Mouse (Mus musculus): Measurements from ENCODE around the gene Ptcd1. TPM values are rescaled to one million over a fixed set of nuclear protein-coding genes. Genes with fewer than 3 reads are reported as not detected.

Ptcd1 gene
- polyA plus RNA-seq, 1 experiment: 15.3 TPM

GRCm38 (mm10) chr5:145120921-145121320 is 46.0 kb downstream of the Ptcd1 start:
- Histone ChIP-seq H3K27me3 (replicated peaks; ENCODE audit: control insufficient read depth, insufficient read depth, low read length) (no peaks in the 10 kb centered on the region), H3K4me1 (ENCODE audit: control insufficient read depth, insufficient read depth, low read length) (no peaks in the 10 kb centered on the region), H3K27ac (ENCODE audit: insufficient read depth, low read depth, low read length) (no peak overlapping the region), H3K36me3 (ENCODE audit: control insufficient read depth, insufficient read depth, low read length) (no peaks in the 10 kb centered on the region), H3K4me3 (ENCODE audit: insufficient read depth, low read depth, low read length) (no peak overlapping the region)
- DNase-seq: no peak
- WGBS: 48% methylated on average over 7 of the region's 7 CpGs
- TF ChIP-seq CTCF (conservative IDR thresholded peaks at IDR 0.05; ENCODE audit: insufficient read depth, insufficient read length, low read depth, low read length) (no peak), POLR2A (IDR thresholded peaks at IDR 0.05; ENCODE audit: low read depth, low read length) (no peak)

DNA sequence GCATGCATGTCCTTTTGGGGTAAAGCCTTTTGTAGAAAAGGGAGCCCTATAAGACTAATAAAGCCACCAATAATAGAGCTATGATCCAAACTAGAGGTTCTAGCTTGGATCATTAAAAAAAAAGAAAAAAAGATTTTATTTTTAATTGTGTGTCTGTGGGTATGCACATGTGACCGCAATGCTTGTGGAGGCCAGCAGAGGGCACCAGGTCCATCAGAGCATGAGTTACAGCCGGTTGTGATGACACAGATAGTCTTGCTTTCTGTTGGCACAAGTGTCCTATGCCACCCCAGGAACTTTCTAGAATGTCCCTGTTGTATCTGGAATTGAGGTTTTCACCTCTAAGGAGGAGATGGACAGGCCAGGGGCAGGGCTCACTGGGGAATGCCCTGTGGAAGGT is 47.5 kb downstream of the Ptcd1 start:
- Histone ChIP-seq H3K4me1 (ENCODE audit: control insufficient read depth, insufficient read depth, low read length) (peaks cover 3% of the 10 kb centered on the region; the same call in 1 of the 2 replicates), H3K27me3 (replicated peaks; ENCODE audit: control insufficient read depth, insufficient read depth, low read length) (no peaks in the 10 kb centered on the region), H3K36me3 (ENCODE audit: control insufficient read depth, insufficient read depth, low read length) (no peaks in the 10 kb centered on the region), H3K27ac (ENCODE audit: insufficient read depth, low read depth, low read length) (no peak overlapping the region), H3K4me3 (ENCODE audit: insufficient read depth, low read depth, low read length) (no peak overlapping the region)
- TF ChIP-seq CTCF (conservative IDR thresholded peaks at IDR 0.05; ENCODE audit: insufficient read depth, insufficient read length, low read depth, low read length) (peak; percentile 55), POLR2A (IDR thresholded peaks at IDR 0.05; ENCODE audit: low read depth, low read length) (no peak)
- WGBS: 99% methylated on average over 2 of the region's 2 CpGs
- DNase-seq: peak; percentile 22

DNA sequence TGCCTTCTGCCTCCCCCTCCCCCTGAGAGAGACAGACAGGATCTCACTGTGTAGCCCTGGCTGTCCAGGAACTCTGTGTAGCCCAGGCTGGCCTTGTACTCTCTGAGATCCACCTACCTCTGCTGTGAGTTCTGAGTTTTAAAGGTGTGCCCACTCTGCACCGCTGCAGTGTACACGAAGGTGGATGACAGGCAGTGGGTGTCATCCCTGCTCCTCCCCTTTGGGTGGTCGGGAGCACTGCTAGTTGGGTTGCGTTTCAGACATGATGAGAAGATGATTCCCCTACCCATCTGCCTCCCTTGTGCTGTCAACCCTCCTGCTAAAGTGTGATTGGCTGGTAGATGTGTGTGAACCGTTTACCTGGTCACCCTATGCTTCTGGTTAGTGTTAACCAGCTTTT is 48.4 kb downstream of the Ptcd1 start:
- Histone ChIP-seq H3K4me1 (ENCODE audit: control insufficient read depth, insufficient read depth, low read length) (peaks cover 3% of the 10 kb centered on the region; the same call in 1 of the 2 replicates), H3K27me3 (replicated peaks; ENCODE audit: control insufficient read depth, insufficient read depth, low read length) (no peaks in the 10 kb centered on the region), H3K27ac (ENCODE audit: insufficient read depth, low read depth, low read length) (peak overlapping the region; percentile 4; the same call in 1 of the 2 replicates), H3K4me3 (ENCODE audit: insufficient read depth, low read depth, low read length) (no peak overlapping the region), H3K36me3 (ENCODE audit: control insufficient read depth, insufficient read depth, low read length) (no peaks in the 10 kb centered on the region)
- TF ChIP-seq CTCF (conservative IDR thresholded peaks at IDR 0.05; ENCODE audit: insufficient read depth, insufficient read length, low read depth, low read length) (no peak), POLR2A (IDR thresholded peaks at IDR 0.05; ENCODE audit: low read depth, low read length) (no peak)
- WGBS: 83% methylated on average over 5 of the region's 5 CpGs
- no peak for DNase-seq

DNA sequence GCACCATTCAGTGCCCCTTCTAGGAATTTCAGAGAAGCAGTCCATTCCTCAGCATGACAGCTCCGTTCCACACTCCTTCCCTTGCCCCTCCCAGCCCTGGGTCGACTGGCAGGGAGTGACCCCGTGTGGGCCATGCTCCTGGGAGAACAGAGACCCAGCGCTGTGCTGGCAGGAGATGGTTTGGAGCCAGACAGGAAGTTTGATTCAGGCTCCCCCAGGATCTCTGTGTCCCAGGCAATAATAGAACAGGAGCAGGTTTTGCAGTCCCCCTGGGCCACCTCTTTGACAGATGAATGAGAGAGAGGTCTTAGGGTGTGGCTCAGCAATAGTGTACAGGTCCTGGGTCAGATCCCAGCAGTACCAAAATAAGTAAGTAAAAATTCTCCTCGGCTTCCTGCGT is 48.9 kb downstream of the Ptcd1 start:
- peak overlapping the region; percentile 4; the same call in 1 of the 2 replicates for H3K27ac ChIP-seq (ENCODE audit: insufficient read depth, low read depth, low read length)
- 33% methylated on average over 6 of the region's 6 CpGs for WGBS
- no peaks in the 10 kb centered on the region for H3K36me3 ChIP-seq (ENCODE audit: control insufficient read depth, insufficient read depth, low read length)
- DNase-seq: peak; percentile 59
- H3K4me3 ChIP-seq (ENCODE audit: insufficient read depth, low read depth, low read length): no peak overlapping the region
- TF ChIP-seq POLR2A (IDR thresholded peaks at IDR 0.05; ENCODE audit: low read depth, low read length) (no peak), CTCF (conservative IDR thresholded peaks at IDR 0.05; ENCODE audit: insufficient read depth, insufficient read length, low read depth, low read length) (no peak)
- H3K27me3 ChIP-seq (replicated peaks; ENCODE audit: control insufficient read depth, insufficient read depth, low read length): no peaks in the 10 kb centered on the region
- H3K4me1 ChIP-seq (ENCODE audit: control insufficient read depth, insufficient read depth, low read length): peaks cover 3% of the 10 kb centered on the region; the same call in 1 of the 2 replicates

- Histone ChIP-seq H3K4me3 (ENCODE audit: insufficient read depth, low read depth, low read length) (no peak overlapping the region), H3K27ac (ENCODE audit: insufficient read depth, low read depth, low read length) (peak overlapping the region; percentile 71), H3K4me1 (ENCODE audit: control insufficient read depth, insufficient read depth, low read length) (peaks cover 3% of the 10 kb centered on the region; the same call in 1 of the 2 replicates), H3K36me3 (ENCODE audit: control insufficient read depth, insufficient read depth, low read length) (no peaks in the 10 kb centered on the region), H3K27me3 (replicated peaks; ENCODE audit: control insufficient read depth, insufficient read depth, low read length) (no peaks in the 10 kb centered on the region)
- DNase-seq: peak; percentile 68
- TF ChIP-seq POLR2A (IDR thresholded peaks at IDR 0.05; ENCODE audit: low read depth, low read length): no peak
- TF ChIP-seq CTCF (conservative IDR thresholded peaks at IDR 0.05; ENCODE audit: insufficient read depth, insufficient read length, low read depth, low read length): peak; percentile 59
- WGBS: 48% methylated on average over 10 of the region's 10 CpGs
Measured at GRCm38 (mm10) chr5:145116916-145117315, 50.0 kb downstream of the Ptcd1 start.

DNA sequence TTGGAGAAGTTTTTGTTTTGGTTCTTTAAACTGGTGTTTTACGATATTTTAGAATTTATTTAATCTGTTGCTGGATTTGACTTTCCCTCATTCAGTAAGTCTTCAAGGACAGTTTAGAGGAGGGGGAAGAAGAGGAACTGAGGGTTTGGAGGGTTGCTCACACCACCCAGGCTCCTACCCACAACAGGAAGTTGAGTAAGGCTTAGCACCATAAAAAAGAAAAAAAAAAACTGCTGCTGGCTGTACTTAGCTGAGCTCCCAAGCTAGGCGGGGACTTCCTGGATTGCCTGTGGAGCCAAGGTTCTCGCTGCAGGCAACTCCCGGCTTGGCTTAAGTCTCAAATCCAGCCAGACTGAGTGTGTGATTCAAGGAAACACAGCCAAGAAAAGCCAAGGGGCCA is 50.6 kb downstream of the Ptcd1 start:
- 25% methylated on average over 4 of the region's 4 CpGs for WGBS
- Histone ChIP-seq H3K4me3 (ENCODE audit: insufficient read depth, low read depth, low read length) (no peak overlapping the region), H3K27ac (ENCODE audit: insufficient read depth, low read depth, low read length) (peak overlapping the region; percentile 84), H3K36me3 (ENCODE audit: control insufficient read depth, insufficient read depth, low read length) (no peaks in the 10 kb centered on the region), H3K4me1 (ENCODE audit: control insufficient read depth, insufficient read depth, low read length) (peaks cover 3% of the 10 kb centered on the region; the same call in 1 of the 2 replicates), H3K27me3 (replicated peaks; ENCODE audit: control insufficient read depth, insufficient read depth, low read length) (no peaks in the 10 kb centered on the region)
- DNase-seq: peak; percentile 92
- TF ChIP-seq POLR2A (IDR thresholded peaks at IDR 0.05; ENCODE audit: low read depth, low read length) (no peak), CTCF (conservative IDR thresholded peaks at IDR 0.05; ENCODE audit: insufficient read depth, insufficient read length, low read depth, low read length) (no peak)

DNA sequence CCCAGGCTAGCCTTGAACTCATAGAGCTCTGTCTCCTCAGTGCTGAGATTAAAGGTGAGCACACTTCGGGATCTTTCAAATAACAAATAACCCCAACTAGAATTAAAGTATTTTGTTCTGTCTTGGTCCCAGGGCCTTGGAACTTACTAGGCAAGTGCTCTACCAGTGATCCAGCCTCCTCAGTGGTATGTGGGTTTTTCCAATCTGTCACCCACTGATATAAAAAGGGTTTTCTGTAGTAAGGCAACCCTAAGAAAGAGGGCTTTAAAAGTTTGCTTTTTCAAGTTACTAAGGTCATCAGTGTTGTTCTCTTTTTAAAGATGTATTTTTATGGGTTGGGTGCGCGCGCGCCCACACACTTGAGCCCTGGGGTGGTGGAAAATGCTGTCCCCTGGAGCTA is 51.2 kb downstream of the Ptcd1 start:
- Histone ChIP-seq H3K4me1 (ENCODE audit: control insufficient read depth, insufficient read depth, low read length) (peaks cover 3% of the 10 kb centered on the region; the same call in 1 of the 2 replicates), H3K27ac (ENCODE audit: insufficient read depth, low read depth, low read length) (peak overlapping the region; percentile 84)
- 79% methylated on average over 5 of the region's 5 CpGs for WGBS

More for the DNA sequence above, 51.2 kb downstream of the Ptcd1 start:
- H3K27me3 ChIP-seq (replicated peaks; ENCODE audit: control insufficient read depth, insufficient read depth, low read length): no peaks in the 10 kb centered on the region
- no peaks in the 10 kb centered on the region for H3K36me3 ChIP-seq (ENCODE audit: control insufficient read depth, insufficient read depth, low read length)
- no peak for DNase-seq
- H3K4me3 ChIP-seq (ENCODE audit: insufficient read depth, low read depth, low read length): no peak overlapping the region
- TF ChIP-seq CTCF (conservative IDR thresholded peaks at IDR 0.05; ENCODE audit: insufficient read depth, insufficient read length, low read depth, low read length) (no peak), POLR2A (IDR thresholded peaks at IDR 0.05; ENCODE audit: low read depth, low read length) (no peak)

Measured in kidney, adult 2 months (tissue).